Mouse (Mus musculus) cerebellum, adult 9-10 months (tissue): ENCODE measurements at regions not wholly inside any gene's neighbourhood (a gene's known extent, or its start where the extent isn't known, plus 50 kb on each side); places are given as distances from the start of the nearest gene placed in this dataset.
A peak's percentile ranks its signal among the peaks of the same experiment; 100 is the strongest.

Experiments used
- DNase-seq: peaks from one replicate; pipeline ENCODE4 v3.0.0; 2022

- no peak for DNase-seq
These were observed 228.5 kb upstream of the Sp4 start for GRCm38 (mm10) chr12:118529428-118530361.

- no peak for DNase-seq
These were observed 220.5 kb upstream of the Sp4 start for GRCm38 (mm10) chr12:118521770-118522169.

- DNase-seq, result no peak
These were observed 220.1 kb upstream of the Sp4 start for GRCm38 (mm10) chr12:118521329-118521728.

- DNase-seq, result no peak
These were observed 218.6 kb upstream of the Sp4 start for GRCm38 (mm10) chr12:118519801-118520327.

GRCm38 (mm10) chr12:118510989-118511388 is 209.7 kb upstream of the Sp4 start:
- DNase-seq, result no peak

- no peak for DNase-seq
These were observed 208.0 kb upstream of the Sp4 start for GRCm38 (mm10) chr12:118508972-118509917.

- no peak for DNase-seq
These were observed 199.2 kb upstream of the Sp4 start for GRCm38 (mm10) chr12:118500392-118500791.

GRCm38 (mm10) chr12:118488038-118488437 is 186.8 kb upstream of the Sp4 start:
- DNase-seq, result no peak

- no peak for DNase-seq
These were observed 185.2 kb upstream of the Sp4 start for GRCm38 (mm10) chr12:118486434-118486833.

- no peak for DNase-seq
These were observed 180.1 kb upstream of the Sp4 start for GRCm38 (mm10) chr12:118481347-118481746.

GRCm38 (mm10) chr12:118474732-118475131 is 173.5 kb upstream of the Sp4 start:
- no peak for DNase-seq

GRCm38 (mm10) chr12:118466837-118467236 is 165.6 kb upstream of the Sp4 start:
- no peak for DNase-seq

GRCm38 (mm10) chr12:118457493-118458408 is 156.5 kb upstream of the Sp4 start:
- peak; percentile 32 for DNase-seq

GRCm38 (mm10) chr12:118455609-118456008 is 154.4 kb upstream of the Sp4 start:
- peak; percentile 15 for DNase-seq

GRCm38 (mm10) chr12:118439626-118440025 is 138.4 kb upstream of the Sp4 start:
- DNase-seq, result no peak

GRCm38 (mm10) chr12:118438882-118439281 is 137.6 kb upstream of the Sp4 start:
- no peak for DNase-seq

GRCm38 (mm10) chr12:118432703-118433102 is 131.5 kb upstream of the Sp4 start:
- DNase-seq, result no peak

GRCm38 (mm10) chr12:118428384-118428783 is 127.1 kb upstream of the Sp4 start:
- no peak for DNase-seq

- DNase-seq, result no peak
These were observed 114.7 kb upstream of the Sp4 start for GRCm38 (mm10) chr12:118415956-118416355.

- DNase-seq, result no peak
These were observed 110.7 kb upstream of the Sp4 start for GRCm38 (mm10) chr12:118411767-118412430.

GRCm38 (mm10) chr12:118410917-118411316 is 109.7 kb upstream of the Sp4 start:
- DNase-seq, result no peak

GRCm38 (mm10) chr12:118405135-118405534 is 103.9 kb upstream of the Sp4 start:
- DNase-seq, result no peak
